Mouse (Mus musculus): Measurements from ENCODE around the gene Unc93a. TPM values are rescaled to one million over a fixed set of nuclear protein-coding genes. Genes with fewer than 3 reads are reported as not detected.
"Not testable (repeated sequence)": the region's sequence is repeated elsewhere in the genome, so short reads cannot be mapped to it uniquely, and the experiment has no call there.

Gene Unc93a
- total RNA-seq, 2 experiments from 2014 or later = not detected

DNA sequence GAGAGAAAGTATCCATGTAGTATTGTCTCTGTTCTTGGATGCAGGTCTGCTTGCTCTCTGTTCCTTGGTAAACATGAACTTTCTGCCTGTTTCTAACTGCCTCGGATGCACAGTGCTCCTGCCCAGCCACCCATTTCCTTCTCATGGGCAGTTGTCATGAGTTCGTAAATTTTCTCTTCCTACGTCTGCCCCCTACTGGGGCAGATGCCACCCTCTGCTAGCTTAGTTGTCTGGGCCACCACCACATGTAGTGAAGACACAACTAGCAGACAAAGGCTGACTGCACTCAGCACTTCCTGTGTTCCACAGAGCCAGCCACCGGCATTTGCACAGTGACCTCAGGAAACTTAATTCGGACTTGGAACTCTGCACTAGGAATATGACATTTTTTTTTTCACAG is 62.4 kb downstream of the Unc93a start:
- DNase-seq (ENCODE audit: low spot score) = not testable (repeated sequence)

DNA sequence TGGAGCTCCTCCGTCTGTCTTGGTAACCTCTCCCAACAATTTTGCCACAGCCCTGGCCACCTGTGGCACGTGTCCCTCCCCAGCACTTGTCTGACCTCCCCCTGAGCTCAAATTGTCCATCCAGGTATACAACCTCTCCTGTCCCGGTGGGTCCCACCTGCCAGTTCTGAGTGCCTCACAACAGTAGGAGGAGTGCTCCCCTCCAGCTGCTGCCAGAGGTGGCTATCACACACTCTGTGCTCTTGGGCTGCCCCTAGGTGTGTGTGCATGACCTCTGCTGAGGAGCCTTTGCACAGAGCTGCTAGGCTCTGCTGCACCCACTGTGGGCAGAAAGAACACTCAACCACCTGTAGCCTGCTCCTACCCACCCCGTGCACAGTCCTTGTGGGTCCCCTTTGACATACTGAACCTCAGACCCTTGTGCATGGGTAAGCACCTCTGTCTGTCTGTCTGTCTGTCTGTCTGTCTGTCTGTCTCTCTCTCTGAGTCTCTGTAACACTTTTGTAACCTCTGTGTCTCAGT is 63.7 kb downstream of the Unc93a start:
- DNase-seq (ENCODE audit: low spot score) = not testable (repeated sequence)

GRCm38 (mm10) chr17:13062882-13063281 is 68.7 kb downstream of the Unc93a start:
- DNase-seq (ENCODE audit: low spot score) = not testable (repeated sequence)

GRCm38 (mm10) chr17:13060804-13061203 is 70.8 kb downstream of the Unc93a start, which contains the start of gene Tcp10b:
Gene Tcp10b, plus strand, starts transcription at chr17:13061104.
- DNase-seq (ENCODE audit: low spot score) = not testable (repeated sequence)

Other genes with a start within 250 kb of the Unc93a start
- under 1 TPM; 0.18 to 0.31 TPM for gene Pnldc1, start 221.6 kb downstream of the Unc93a start, total RNA-seq (2021)
- 100 to 1,000 TPM; 167 to 180 TPM for gene Tcp1, start 216.1 kb downstream of the Unc93a start, total RNA-seq (2021)
- gene Mrpl18, start 215.5 kb downstream of the Unc93a start, total RNA-seq (2021) = 100 to 1,000 TPM; 103 to 121 TPM
- not detected for gene Acat3, start 191.2 kb downstream of the Unc93a start, total RNA-seq (2021)
- 1 to 10 TPM; 3.0 to 3.1 TPM for gene Acat2, start 171.1 kb downstream of the Unc93a start, total RNA-seq (2021)
- 10 to 100 TPM; 24.2 to 25.7 TPM for gene Wtap, start 137.6 kb downstream of the Unc93a start, total RNA-seq (2021)
- 100 to 1,000 TPM; 418 to 433 TPM for gene Sod2, start 125.0 kb downstream of the Unc93a start, total RNA-seq (2021)
- not detected for gene Gpr31b, start 79.5 kb downstream of the Unc93a start, total RNA-seq (2021)
- under 1 TPM; 0.25 to 0.38 TPM for gene Tcp10b, start 70.7 kb downstream of the Unc93a start, total RNA-seq (2021)
- not detected for gene Smok2a, start 89.4 kb upstream of the Unc93a start, total RNA-seq (2021)
- gene Smok2b, start 98.4 kb upstream of the Unc93a start, total RNA-seq (2021) = not detected
- gene Tcp10c, start 222.8 kb upstream of the Unc93a start, total RNA-seq (2021) = not detected